Mouse (Mus musculus): ENCODE measurements around the gene Gm9048.

GRCm38 (mm10) chr10:118369518-118369917 lies 21.0 kb upstream of the Gm9048 start:
- TF ChIP-seq CTCF (IDR thresholded peaks at IDR 0.05) = no peak
- no peak for TF ChIP-seq POLR2A (IDR thresholded peaks at IDR 0.05; ENCODE audit: insufficient read depth, low read depth, low read length)
- no peak for TF ChIP-seq EP300 (IDR thresholded peaks at IDR 0.05; ENCODE audit: insufficient read depth, low read depth, low read length)
